15 mouse cellular contexts compared by ENCODE assay signal in the genomic region with DNA sequence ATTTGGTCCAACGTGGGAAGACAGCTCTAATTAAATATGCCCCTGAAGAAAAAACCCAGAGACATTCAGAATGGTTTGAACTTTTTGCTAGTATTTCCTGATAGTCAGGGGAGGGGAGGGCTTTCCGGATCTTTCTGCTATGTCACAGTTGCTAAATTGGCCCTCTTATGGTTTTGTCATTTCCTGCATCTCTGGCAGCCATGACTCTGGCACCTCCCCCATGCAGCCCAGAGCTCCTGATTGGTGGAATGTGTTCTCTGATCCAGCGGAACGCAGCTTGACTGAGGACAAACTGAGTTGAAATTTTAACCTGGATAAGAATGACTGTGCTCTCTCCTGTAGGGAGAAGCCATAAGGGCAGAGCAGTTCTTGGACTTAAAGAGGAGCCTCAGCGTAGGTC.
"Had no signal": no experiment of that assay in that cellular context is flagged by ENCODE, and none has a peak within 500 bp of the region (broad histone marks: within the 10 kb centered on the region; RNA-seq: fewer than 3 reads in every experiment).

No protein-coding gene starts in this region.

- H3K27ac ChIP-seq: kidney, embryonic 15.5 days; limb, embryonic 10.5 days; limb, embryonic 13.5 days; liver, embryonic 12.5 days; liver, embryonic 15.5 days had no signal

- DNase-seq: kidney, postnatal 14 days; kidney, postnatal 4 days; liver; lung, adult 18-20 months; lung, postnatal 14 days; lung, postnatal 4 days; midbrain, embryonic 14.5 days; thymus, adult 18-20 months; thymus, postnatal 36 days had no signal

- H3K27me3 ChIP-seq: kidney, embryonic 15.5 days; limb, embryonic 13.5 days; liver, embryonic 12.5 days; liver, embryonic 15.5 days had no signal

- H3K9ac ChIP-seq: kidney, embryonic 15.5 days; limb, embryonic 13.5 days; liver, embryonic 12.5 days; liver, embryonic 15.5 days had no signal

- H3K4me3 ChIP-seq: kidney, embryonic 15.5 days; limb, embryonic 10.5 days; limb, embryonic 13.5 days; liver, embryonic 12.5 days; liver, embryonic 15.5 days had no signal

- H3K4me2 ChIP-seq: kidney, embryonic 15.5 days; limb, embryonic 13.5 days; liver, embryonic 12.5 days; liver, embryonic 15.5 days; midbrain, embryonic 11.5 days had no signal

- H3K9me3 ChIP-seq: kidney, embryonic 15.5 days; limb, embryonic 10.5 days; limb, embryonic 13.5 days; liver, embryonic 12.5 days; liver, embryonic 15.5 days had no signal

- ATAC-seq: liver, embryonic 12.5 days had no signal

- H3K4me1 ChIP-seq: kidney, embryonic 15.5 days; limb, embryonic 13.5 days; liver, embryonic 12.5 days; liver, embryonic 15.5 days had no signal

- H3K36me3 ChIP-seq: kidney, embryonic 15.5 days; limb, embryonic 10.5 days; limb, embryonic 13.5 days; liver, embryonic 12.5 days; liver, embryonic 15.5 days had no signal
